ENCODE assay signal across 7 mouse cellular contexts in genomic region chr9:42778471-42779263, GRCm38 (mm10).
DNase-seq lines count a peak whose midpoint lies in the region; ATAC-seq lines count a peak whose summit lies in the region.
"Not testable (repeated sequence)": the region's sequence is repeated elsewhere in the genome, so short reads cannot be mapped to it uniquely, and the experiment has no call there.

No protein-coding gene starts in this region.

- DNase-seq in heart, adult 11 months, result peak; percentile 82

- not testable (repeated sequence) for H3K4me3 ChIP-seq in intestine, embryonic 15.5 days (replicated peaks); kidney, embryonic 14.5 days (ENCODE audit: low read length); liver, embryonic 12.5 days; liver, embryonic 16.5 days (ENCODE audit: low read depth, low read length); lung, embryonic 16.5 days (ENCODE audit: low read length); stomach, embryonic 14.5 days (ENCODE audit: low read depth, low read length)

- H3K4me2 ChIP-seq in intestine, embryonic 15.5 days (replicated peaks), result peak overlapping the region; percentile 24; the same call in 1 of the 2 replicates
- not testable (repeated sequence) for H3K4me2 ChIP-seq in kidney, embryonic 14.5 days (replicated peaks; ENCODE audit: low read depth, low read length); liver, embryonic 12.5 days; lung, embryonic 16.5 days (ENCODE audit: low read depth, low read length); stomach, embryonic 14.5 days (replicated peaks; ENCODE audit: low read depth, low read length)
- H3K4me2 ChIP-seq in liver, embryonic 16.5 days (ENCODE audit: low read depth, low read length), result 0 out of 2 replicates have a peak overlapping the region, but pooled peaks have one; percentile 6

- H3K36me3 ChIP-seq in intestine, embryonic 15.5 days; kidney, embryonic 14.5 days (ENCODE audit: control insufficient read depth, insufficient read depth, low read length); liver, embryonic 12.5 days; liver, embryonic 16.5 days (ENCODE audit: control insufficient read depth, insufficient read depth); lung, embryonic 16.5 days (ENCODE audit: control insufficient read depth, insufficient read depth, low read length); stomach, embryonic 14.5 days (ENCODE audit: control insufficient read depth, insufficient read depth, low read length): not testable (repeated sequence)

- peak overlapping the region; percentile 80 for H3K27ac ChIP-seq in intestine, embryonic 15.5 days
- H3K27ac ChIP-seq in kidney, embryonic 14.5 days (ENCODE audit: low read depth, low read length); liver, embryonic 16.5 days (ENCODE audit: low read length): not testable (repeated sequence)
- H3K27ac ChIP-seq in liver, embryonic 12.5 days, result peak overlapping the region; percentile 56; the same call in 1 of the 2 replicates
- 0 out of 2 replicates have a peak overlapping the region, but pooled peaks have one; percentile 17 for H3K27ac ChIP-seq in lung, embryonic 16.5 days (ENCODE audit: low read length)
- peak overlapping the region; percentile 48 for H3K27ac ChIP-seq in stomach, embryonic 14.5 days (ENCODE audit: low read length)

- H3K4me1 ChIP-seq in intestine, embryonic 15.5 days (replicated peaks), result peaks cover 15% of the 10 kb centered on the region; the same call in 1 of the 2 replicates
- H3K4me1 ChIP-seq in kidney, embryonic 14.5 days (ENCODE audit: control insufficient read depth, insufficient read depth, low read length), result peaks cover 32% of the 10 kb centered on the region
- peaks cover 20% of the 10 kb centered on the region; the same call in 1 of the 2 replicates for H3K4me1 ChIP-seq in liver, embryonic 12.5 days
- not testable (repeated sequence) for H3K4me1 ChIP-seq in liver, embryonic 16.5 days (ENCODE audit: control insufficient read depth, low read depth, low read length); stomach, embryonic 14.5 days (ENCODE audit: control insufficient read depth, insufficient read depth, low read length)
- peaks cover 16% of the 10 kb centered on the region for H3K4me1 ChIP-seq in lung, embryonic 16.5 days (replicated peaks; ENCODE audit: control insufficient read depth, insufficient read depth, low read length)

- H3K9me3 ChIP-seq in intestine, embryonic 15.5 days; kidney, embryonic 14.5 days (ENCODE audit: control insufficient read depth, low read length); liver, embryonic 12.5 days (replicated peaks); liver, embryonic 16.5 days (replicated peaks; ENCODE audit: control insufficient read depth, low read length); lung, embryonic 16.5 days (ENCODE audit: control insufficient read depth, low read length); stomach, embryonic 14.5 days (ENCODE audit: control insufficient read depth, low read depth, low read length): not testable (repeated sequence)

- WGBS in intestine, embryonic 15.5 days, result 19% methylated on average over 21 of the region's 21 CpGs
- 21% methylated on average over 21 of the region's 21 CpGs for WGBS in kidney, embryonic 14.5 days
- WGBS in liver, embryonic 12.5 days (ENCODE audit: insufficient replicate concordance), result 33% methylated on average over 21 of the region's 21 CpGs
- WGBS in liver, embryonic 16.5 days (ENCODE audit: insufficient replicate concordance), result 19% methylated on average over 21 of the region's 21 CpGs
- 16% methylated on average over 21 of the region's 21 CpGs for WGBS in lung, embryonic 16.5 days
- 17% methylated on average over 21 of the region's 21 CpGs for WGBS in stomach, embryonic 14.5 days

- H3K9ac ChIP-seq in intestine, embryonic 15.5 days; kidney, embryonic 14.5 days (ENCODE audit: low read depth, low read length); liver, embryonic 12.5 days; liver, embryonic 16.5 days (ENCODE audit: low read depth, low read length); lung, embryonic 16.5 days (ENCODE audit: low read length); stomach, embryonic 14.5 days (replicated peaks; ENCODE audit: low read depth, low read length): not testable (repeated sequence)

- ATAC-seq in intestine, embryonic 15.5 days, result peak; percentile 73
- peak; percentile 45; the same call in 1 of the 2 replicates for ATAC-seq in kidney, embryonic 14.5 days (ENCODE audit: low FRiP score, low TSS enrichment)
- not testable (repeated sequence) for ATAC-seq in liver, embryonic 12.5 days; liver, embryonic 16.5 days (ENCODE audit: low read depth)
- 0 out of 2 replicates have a peak, but pooled peaks have one; percentile 9 for ATAC-seq in lung, embryonic 16.5 days (ENCODE audit: low read depth)
- ATAC-seq in stomach, embryonic 14.5 days (ENCODE audit: insufficient number of reproducible peaks, insufficient read depth, low FRiP score, low read depth), result peak; percentile 64; the same call in 1 of the 2 replicates

- not testable (repeated sequence) for H3K27me3 ChIP-seq in intestine, embryonic 15.5 days (replicated peaks); kidney, embryonic 14.5 days (ENCODE audit: control insufficient read depth, insufficient read depth, low read length); liver, embryonic 12.5 days (replicated peaks); liver, embryonic 16.5 days (ENCODE audit: control insufficient read depth, insufficient read depth, low read depth, low read length); lung, embryonic 16.5 days (ENCODE audit: control insufficient read depth, insufficient read depth, low read depth, low read length); stomach, embryonic 14.5 days (ENCODE audit: control insufficient read depth, insufficient read depth, low read length)
